Comparison of ENCODE assay signal across 17 mouse cellular contexts in genomic region chr4:47290448-47290847, GRCm38 (mm10).
"Had no signal": no experiment of that assay in that cellular context is flagged by ENCODE, and none has a peak within 500 bp of the region (broad histone marks: within the 10 kb centered on the region; RNA-seq: fewer than 3 reads in every experiment).

No protein-coding gene starts in this region.

- H3K4me2 ChIP-seq: kidney, embryonic 15.5 days; limb, embryonic 13.5 days; liver, embryonic 12.5 days; liver, embryonic 15.5 days; lung, embryonic 15.5 days; midbrain, embryonic 11.5 days; stomach, embryonic 15.5 days had no signal

- H3K27ac ChIP-seq: kidney, embryonic 15.5 days; limb, embryonic 10.5 days; limb, embryonic 13.5 days; liver, embryonic 12.5 days; liver, embryonic 15.5 days; lung, embryonic 15.5 days; stomach, embryonic 15.5 days had no signal

- H3K4me3 ChIP-seq: kidney, embryonic 15.5 days; limb, embryonic 10.5 days; limb, embryonic 13.5 days; liver, embryonic 12.5 days; liver, embryonic 15.5 days; lung, embryonic 15.5 days; megakaryocyte, embryonic 14.5 days; stomach, embryonic 15.5 days had no signal

- H3K9me3 ChIP-seq: kidney, embryonic 15.5 days; limb, embryonic 10.5 days; limb, embryonic 13.5 days; liver, embryonic 12.5 days; liver, embryonic 15.5 days; lung, embryonic 15.5 days; stomach, embryonic 15.5 days had no signal

- H3K27me3 ChIP-seq: kidney, embryonic 15.5 days; limb, embryonic 13.5 days; liver, embryonic 12.5 days; liver, embryonic 15.5 days; lung, embryonic 15.5 days; stomach, embryonic 15.5 days had no signal

- ATAC-seq: liver, embryonic 12.5 days had no signal

- H3K9ac ChIP-seq: kidney, embryonic 15.5 days; limb, embryonic 13.5 days; liver, embryonic 12.5 days; liver, embryonic 15.5 days; lung, embryonic 15.5 days; stomach, embryonic 15.5 days had no signal

- DNase-seq: kidney, adult 11 months; kidney, adult 8-10 months; kidney, postnatal 10 days; liver; lung, adult 18-20 months; lung, postnatal 10 days; lung, postnatal 36 days; spleen, adult 18-20 months had no signal

- H3K36me3 ChIP-seq: kidney, embryonic 15.5 days; limb, embryonic 10.5 days; limb, embryonic 13.5 days; liver, embryonic 12.5 days; liver, embryonic 15.5 days; lung, embryonic 15.5 days; stomach, embryonic 15.5 days had no signal
